Mouse (Mus musculus) retina, adult 2 months (tissue): ENCODE measurements around the gene Fkbp4.
"Not testable (repeated sequence)": the region's sequence is repeated elsewhere in the genome, so short reads cannot be mapped to it uniquely, and the experiment has no call there.

Experiments used
- DNase-seq: peaks from one replicate; pipeline ENCODE4 v3.0.0-alpha.2; 2012; ENCODE audit warnings: low read depth, low spot score

The Fkbp4 gene

GRCm38 (mm10) chr6:128397574-128398261, 40.8 kb downstream of the Fkbp4 start:
- no peak for DNase-seq

- no peak for DNase-seq
Measured at GRCm38 (mm10) chr6:128390683-128391082, 47.8 kb downstream of the Fkbp4 start.

GRCm38 (mm10) chr6:128389185-128389584, 49.3 kb downstream of the Fkbp4 start:
- DNase-seq, result no peak

- DNase-seq, result no peak
Measured at GRCm38 (mm10) chr6:128385026-128385425, 53.5 kb downstream of the Fkbp4 start.

GRCm38 (mm10) chr6:128383752-128384151, 54.7 kb downstream of the Fkbp4 start:
- DNase-seq, result no peak

- DNase-seq, result no peak
Measured at GRCm38 (mm10) chr6:128381254-128381653, 57.2 kb downstream of the Fkbp4 start.

GRCm38 (mm10) chr6:128380594-128381167, 57.8 kb downstream of the Fkbp4 start:
- DNase-seq, result not testable (repeated sequence)
